Mouse (Mus musculus) brain, adult 2 months (tissue): ENCODE results near the gene Notch3.
A peak's percentile ranks its signal among the peaks of the same experiment; 100 is the strongest.
"Not testable (repeated sequence)": the region's sequence is repeated elsewhere in the genome, so short reads cannot be mapped to it uniquely, and the experiment has no call there.

Source experiments
- DNase-seq: peaks from one replicate; pipeline ENCODE4 v3.0.0; 2011; ENCODE audit warnings: low read depth, low spot score

The Notch3 gene

DNA sequence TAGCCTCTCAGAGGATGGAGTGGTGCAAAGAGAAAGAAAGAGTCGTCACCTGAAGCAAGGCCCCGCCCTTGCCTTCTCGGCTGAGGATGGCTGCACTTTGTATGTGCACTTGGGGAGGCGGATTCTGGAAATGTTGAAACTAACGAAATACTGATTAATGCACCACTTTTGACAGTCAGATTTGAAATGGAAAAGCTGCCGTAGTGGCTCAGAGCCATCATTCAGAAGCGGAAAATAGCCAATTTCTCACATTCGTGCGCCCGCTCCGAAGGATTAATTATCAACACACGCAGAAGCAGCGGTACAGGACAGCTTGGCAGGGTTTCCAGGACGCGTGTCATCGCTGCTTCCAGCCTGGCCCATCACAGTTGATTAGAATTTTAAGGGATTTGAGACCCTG lies 47.5 kb downstream of the Notch3 start:
- peak; percentile 53 for DNase-seq

DNA sequence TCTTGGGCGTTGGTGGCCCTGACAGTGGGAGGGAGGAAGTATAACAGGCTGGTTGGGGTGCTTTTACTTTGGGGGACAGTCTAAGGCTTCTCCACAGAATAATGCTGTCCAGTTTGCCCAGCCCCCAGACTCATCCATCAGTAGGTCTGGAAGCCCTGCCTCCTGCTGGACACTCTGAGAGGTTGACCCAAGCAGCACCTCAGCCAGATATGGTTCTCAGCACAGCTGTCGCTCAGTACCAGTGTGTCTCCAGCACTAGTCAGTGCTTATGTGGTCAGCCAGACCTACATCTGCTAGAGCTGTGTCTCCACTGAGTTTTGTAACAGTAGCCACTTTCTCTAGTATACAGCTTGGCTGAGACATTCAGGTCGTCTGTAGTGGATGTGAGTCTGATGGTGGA lies 48.2 kb downstream of the Notch3 start:
- DNase-seq, result no peak

GRCm38 (mm10) chr17:32117872-32118421 lies 48.7 kb downstream of the Notch3 start:
- DNase-seq, result peak; percentile 90

DNA sequence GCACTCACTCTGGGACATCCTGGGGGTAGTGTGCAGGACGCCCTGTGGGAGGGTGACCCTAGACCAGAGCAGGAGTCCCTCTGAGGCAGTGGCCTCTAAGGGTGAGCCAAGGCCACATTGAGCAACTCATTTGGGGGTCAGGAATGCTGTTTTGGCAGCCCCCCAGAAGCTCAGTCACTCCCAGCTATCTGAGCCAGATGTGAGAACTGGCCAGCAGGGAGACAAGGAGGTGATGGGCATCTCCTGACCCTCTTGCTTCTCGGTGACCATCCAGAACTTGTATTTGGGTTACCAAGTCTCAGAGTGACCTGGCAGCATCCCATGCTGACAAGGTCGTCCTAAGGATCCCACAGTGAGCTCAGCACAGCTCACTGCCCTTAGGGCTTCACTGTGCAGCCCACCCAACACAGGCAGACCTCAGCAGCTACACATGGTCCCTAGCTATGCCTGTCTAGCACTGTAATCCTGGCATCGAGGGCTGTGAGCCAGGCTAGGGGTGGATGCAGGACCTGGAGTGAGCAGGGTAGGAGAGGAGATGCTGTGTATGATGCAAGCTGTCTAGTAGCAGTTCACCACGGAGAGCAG lies 49.3 kb downstream of the Notch3 start:
- DNase-seq, result no peak

DNA sequence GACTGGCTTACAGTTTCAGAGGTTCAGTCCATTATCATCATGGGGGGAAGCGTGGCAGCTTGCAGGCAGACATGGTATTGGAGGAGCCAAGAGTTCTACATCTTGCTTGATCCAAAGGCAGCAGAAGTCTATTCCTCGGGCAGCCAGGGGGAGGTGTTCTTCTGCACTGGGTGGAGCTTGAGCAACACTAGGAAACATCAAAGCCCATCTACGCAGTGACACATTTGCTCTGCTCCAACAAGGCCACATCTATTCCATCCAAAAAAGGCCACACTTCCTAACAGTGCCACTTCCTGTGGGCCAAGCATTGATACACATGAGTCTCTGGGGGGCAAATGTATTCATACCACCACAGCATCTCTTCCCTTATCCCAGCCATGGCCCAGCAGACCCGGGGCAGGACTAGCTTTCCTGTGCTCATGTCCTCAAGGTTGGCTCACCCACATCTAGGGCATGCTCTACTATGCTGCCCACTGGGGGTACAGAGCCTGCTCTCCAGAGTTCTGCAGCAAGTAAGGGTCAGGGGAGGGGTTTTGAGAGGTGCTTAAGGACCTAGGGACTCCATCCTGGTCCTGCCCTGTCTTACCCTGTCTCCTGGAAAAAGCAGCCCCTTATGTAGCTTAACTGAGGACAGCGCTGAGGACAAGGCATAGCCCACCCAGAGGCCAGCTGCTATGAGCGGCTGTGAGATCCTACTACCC lies 49.9 kb downstream of the Notch3 start:
- no peak for DNase-seq

DNA sequence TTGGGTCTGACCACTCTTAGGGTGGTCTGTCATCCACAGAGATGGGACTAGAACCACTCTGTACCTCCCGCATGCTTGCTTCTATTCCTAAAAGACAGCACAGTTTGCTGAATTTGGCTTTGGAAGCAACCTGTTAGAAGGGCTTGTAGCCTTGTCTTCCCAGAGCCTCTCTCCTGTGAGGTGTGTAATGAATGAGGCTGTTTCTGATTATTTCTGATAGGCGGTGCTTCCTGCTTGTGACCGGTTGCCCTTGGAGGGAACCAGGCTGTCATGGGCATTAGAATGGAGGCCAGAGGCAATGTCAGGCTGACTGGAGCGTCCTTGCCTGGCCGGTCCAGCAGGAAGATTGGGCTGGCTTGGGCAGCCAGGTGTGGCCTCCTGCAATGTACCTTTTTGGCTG lies 52.2 kb downstream of the Notch3 start:
- DNase-seq, result not testable (repeated sequence)

DNA sequence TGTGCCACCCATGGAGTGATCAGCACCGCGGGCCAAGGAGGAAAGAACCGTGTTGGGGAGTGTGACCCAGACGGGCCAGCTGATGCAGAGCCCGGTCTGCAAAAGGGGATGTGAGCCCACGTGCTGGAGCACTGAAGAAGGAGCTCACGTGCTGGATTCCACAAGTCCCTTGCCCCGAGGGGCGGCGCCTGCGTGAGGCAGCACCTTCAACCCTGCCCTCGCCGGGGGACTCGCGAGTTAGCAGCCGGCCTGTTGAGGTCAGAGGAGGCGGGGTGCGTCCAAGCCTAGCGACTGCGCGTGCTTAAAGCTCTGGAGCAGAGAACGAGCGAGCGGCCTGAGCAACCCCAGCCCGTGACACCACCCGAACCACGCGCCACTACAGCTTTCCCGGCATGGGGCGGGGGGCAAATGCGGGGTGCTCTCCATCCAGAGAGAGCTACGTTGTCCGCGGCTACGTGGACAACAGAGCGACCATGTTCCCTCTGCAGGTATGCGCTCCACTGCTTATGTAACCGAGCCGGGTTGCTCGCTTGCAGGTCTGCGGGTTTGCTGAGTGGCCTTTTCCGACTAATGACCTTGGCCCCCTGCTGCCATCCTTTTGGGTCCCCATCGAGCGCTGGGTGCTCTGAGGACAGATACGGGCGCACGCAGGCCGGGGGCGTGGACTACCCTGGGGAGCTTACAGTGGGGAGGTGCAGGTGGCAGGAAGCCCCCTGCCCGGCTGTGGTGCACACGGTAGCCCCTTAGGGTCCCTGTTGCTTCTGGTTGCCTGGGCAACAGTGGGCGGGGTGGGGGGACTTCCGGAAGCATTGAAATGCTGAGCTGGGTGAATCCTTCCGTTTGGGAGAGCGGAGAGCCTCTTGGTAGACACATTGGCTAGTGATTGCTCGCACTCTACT lies 52.9 kb downstream of the Notch3 start:
- DNase-seq, result peak; percentile 82

GRCm38 (mm10) chr17:32113255-32113522 lies 53.5 kb downstream of the Notch3 start:
- peak; percentile 63 for DNase-seq

GRCm38 (mm10) chr17:32112434-32113254 lies 54.0 kb downstream of the Notch3 start:
- DNase-seq, result no peak

GRCm38 (mm10) chr17:32110980-32111780 lies 55.5 kb downstream of the Notch3 start:
- DNase-seq, result no peak

DNA sequence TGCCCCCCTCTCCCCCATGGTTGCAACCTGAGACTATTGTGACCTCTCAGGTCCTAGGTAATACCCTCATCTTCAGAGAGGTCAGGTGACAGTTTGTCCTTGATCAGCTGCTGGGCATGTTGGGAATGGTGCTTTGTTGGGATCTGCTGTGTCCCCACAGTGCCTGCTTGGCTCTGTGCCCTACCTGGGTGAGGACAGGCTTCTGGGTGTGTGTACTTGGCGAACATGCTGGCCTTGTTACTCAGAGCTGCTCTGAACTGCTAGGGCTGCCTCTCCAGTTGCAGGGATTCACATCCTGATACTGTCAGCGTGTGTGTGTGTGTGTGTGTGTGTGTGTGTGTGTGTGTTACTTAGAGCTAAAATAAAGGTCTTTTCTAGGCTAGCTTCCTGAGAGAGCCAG lies 56.2 kb downstream of the Notch3 start:
- no peak for DNase-seq

DNA sequence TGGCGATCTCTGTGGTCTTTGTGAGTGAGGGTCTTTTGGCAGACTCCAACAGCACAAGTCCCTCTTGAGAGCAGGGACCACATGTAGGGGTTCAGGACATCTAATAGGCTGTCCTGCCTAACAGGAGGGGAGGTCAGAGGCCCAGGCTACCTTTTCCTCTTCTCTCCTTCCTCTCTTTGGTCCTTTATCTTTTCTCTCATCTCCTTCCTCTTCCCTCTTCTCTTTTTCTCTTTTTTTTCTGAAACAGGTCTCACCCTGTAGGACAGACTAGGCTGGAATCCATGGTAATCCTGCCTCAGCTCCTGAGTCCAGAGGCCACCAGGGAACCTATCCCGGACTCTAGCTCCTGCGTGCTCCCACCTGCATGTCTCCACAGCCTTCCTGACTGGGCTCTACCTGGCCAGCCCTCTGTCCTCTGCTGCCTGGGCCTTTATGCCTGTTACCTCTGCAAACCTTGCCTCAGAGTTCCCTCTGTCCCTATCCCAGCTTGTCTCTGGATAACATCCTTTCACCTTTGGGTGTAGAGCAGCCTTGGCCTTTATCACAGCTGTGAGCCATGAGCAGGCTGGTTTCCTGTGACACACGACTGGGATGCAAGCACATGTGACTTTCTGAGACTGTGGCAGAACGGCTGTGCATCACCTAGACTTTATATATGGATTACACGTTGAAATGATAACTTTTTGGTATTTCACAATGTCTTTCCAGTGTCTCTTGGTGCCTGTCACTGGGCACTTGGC lies 57.3 kb downstream of the Notch3 start:
- DNase-seq, result no peak

DNA sequence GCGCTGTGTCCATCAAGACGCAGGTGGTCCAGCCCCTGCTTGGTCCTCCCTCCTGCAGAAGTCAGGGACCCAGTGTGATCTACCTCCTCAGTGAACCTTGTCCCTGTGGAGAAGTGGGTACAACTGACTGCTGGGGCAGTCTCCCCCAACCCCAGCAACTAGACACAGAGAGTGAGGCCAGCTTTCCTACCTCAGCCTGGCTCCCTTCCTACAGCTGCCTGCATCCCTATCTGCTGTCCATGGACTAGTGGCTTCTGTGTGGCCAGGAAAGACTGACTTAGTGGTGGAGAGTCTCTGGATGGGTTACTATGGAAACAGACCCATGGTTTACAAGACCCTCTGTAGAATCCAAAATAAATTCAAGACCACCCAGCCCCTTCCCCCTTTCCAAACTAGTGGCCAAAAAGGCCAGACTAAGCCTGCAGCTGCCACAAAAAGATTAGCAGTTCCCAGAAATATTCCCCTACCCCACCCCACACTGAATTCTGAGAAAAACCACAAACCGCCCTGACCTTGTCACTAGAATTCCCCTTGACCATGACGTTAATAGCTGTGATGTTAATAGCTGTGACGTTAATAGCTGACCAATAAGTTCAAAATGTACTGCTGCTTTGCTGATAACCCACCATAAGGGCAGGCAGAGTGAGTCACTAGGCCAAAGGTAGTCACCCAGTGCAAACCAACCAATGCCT lies 58.2 kb downstream of the Notch3 start:
- DNase-seq, result not testable (repeated sequence)

GRCm38 (mm10) chr17:32107877-32108276 lies 58.8 kb downstream of the Notch3 start:
- no peak for DNase-seq

- no peak for DNase-seq
Observed at GRCm38 (mm10) chr17:32106358-32106757, 60.3 kb downstream of the Notch3 start.

DNA sequence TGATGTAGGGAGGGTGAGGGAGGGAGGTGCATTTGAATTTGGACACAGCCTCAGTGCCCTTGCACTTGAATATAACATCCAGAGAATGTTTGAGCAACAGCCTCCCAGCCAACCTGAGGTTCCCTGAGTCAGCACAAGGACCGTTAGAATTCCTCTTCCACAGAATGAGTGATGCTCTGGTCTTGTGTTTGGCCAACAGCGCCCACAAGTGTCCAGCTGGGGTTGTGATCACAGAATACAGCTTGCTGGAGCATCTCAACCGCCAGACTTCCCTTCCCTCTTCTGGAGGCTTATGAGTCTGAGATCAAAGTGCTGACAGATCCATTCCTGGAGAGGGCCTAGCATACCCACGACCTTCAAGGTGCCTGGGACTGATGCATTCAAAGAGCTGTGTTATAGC lies 63.6 kb downstream of the Notch3 start:
- DNase-seq, result peak; percentile 41

GRCm38 (mm10) chr17:32099943-32100586 lies 66.6 kb downstream of the Notch3 start:
- DNase-seq, result peak; percentile 73

DNA sequence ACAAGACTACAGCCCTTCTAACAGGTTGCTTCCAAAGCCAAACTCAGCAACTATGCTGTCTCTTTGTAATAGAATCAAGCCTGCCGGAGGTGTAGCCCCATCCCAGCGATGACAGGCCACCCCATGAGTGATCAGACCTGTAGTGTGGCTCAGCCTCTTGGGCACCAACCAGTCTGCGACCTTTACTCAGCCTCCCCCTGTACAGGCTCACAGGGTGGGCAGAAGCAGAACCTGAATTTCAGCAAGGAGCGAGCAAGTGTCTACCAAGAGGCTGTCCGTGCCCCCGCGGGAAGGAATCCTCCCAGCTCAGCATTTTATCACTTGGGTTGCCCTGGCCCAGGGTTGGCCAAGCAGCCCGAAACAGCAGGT lies 67.1 kb downstream of the Notch3 start:
- DNase-seq, result no peak

GRCm38 (mm10) chr17:32098905-32099304 lies 67.7 kb downstream of the Notch3 start:
- DNase-seq, result not testable (repeated sequence)
